Mouse (Mus musculus) urinary bladder, postnatal 36 days (tissue): ENCODE results near the gene Amigo2.
"Not testable (repeated sequence)": the region's sequence is repeated elsewhere in the genome, so short reads cannot be mapped to it uniquely, and the experiment has no call there.

Experiments
- DNase-seq, 2 experiments: peaks; one replicate each; pipeline ENCODE4 v3.0.0; 2022; ENCODE audit warnings: low spot score in 2 of 2, mixed read lengths in 1 of 2

Gene Amigo2

GRCm38 (mm10) chr15:97216843-97217242, 30.2 kb downstream of the Amigo2 start:
- no peak for DNase-seq

GRCm38 (mm10) chr15:97212501-97213477, 34.3 kb downstream of the Amigo2 start:
- DNase-seq = no peak

- not testable (repeated sequence) for DNase-seq
These were observed 37.3 kb downstream of the Amigo2 start for GRCm38 (mm10) chr15:97209754-97210153.

GRCm38 (mm10) chr15:97206506-97206905, 40.6 kb downstream of the Amigo2 start:
- DNase-seq = no peak

- no peak for DNase-seq
These were observed 41.3 kb downstream of the Amigo2 start for GRCm38 (mm10) chr15:97205776-97206175.

- DNase-seq = no peak
These were observed 42.2 kb downstream of the Amigo2 start for GRCm38 (mm10) chr15:97204889-97205288.

GRCm38 (mm10) chr15:97196644-97197043, 50.4 kb downstream of the Amigo2 start:
- no peak for DNase-seq

- no peak for DNase-seq
These were observed 51.5 kb downstream of the Amigo2 start for GRCm38 (mm10) chr15:97195628-97196027.
